Mouse (Mus musculus) CH12.LX (cell line): Measurements from ENCODE around the gene Dkkl1. TPM values are rescaled to one million over a fixed set of nuclear protein-coding genes. Genes with fewer than 3 reads are reported as not detected.

ENCODE experiments used
- DNase-seq: peaks from one replicate; pipeline ENCODE4 v3.0.0-alpha.2; 2013; ENCODE audit errors: extremely low read depth
- H3K27ac ChIP-seq: 2 replicates; pipeline ENCODE4 v1.5.1; 2012; ENCODE audit warnings: low read depth, mild to moderate bottlenecking, control low read depth, moderate library complexity; ENCODE audit not compliant: insufficient read depth
- H3K27me3 ChIP-seq: replicated peaks from 2 replicates; pipeline ENCODE3; 2012; ENCODE audit warnings: inconsistent platforms
- H3K36me3 ChIP-seq, 2 experiments: replicated peaks in 1 of 2; 2 replicates each; pipeline versions ENCODE3 to v1.6.1; 2012; ENCODE audit warnings: inconsistent platforms in 1 of 2, low read length in 1 of 2, mild to moderate bottlenecking in 1 of 2, mixed read lengths in 1 of 2, moderate library complexity in 1 of 2; ENCODE audit not compliant: control insufficient read depth in 1 of 2, insufficient read depth in 1 of 2
- H3K4me1 ChIP-seq, 2 experiments: 2 replicates each; pipeline ENCODE4 v1.6.1; 2012; ENCODE audit warnings: inconsistent platforms in 1 of 2, moderate library complexity in 1 of 2; ENCODE audit not compliant: insufficient read depth in 2 of 2, control insufficient read depth in 1 of 2
- H3K4me2 ChIP-seq: 2 replicates; pipeline ENCODE4 v1.6.1; 2012; ENCODE audit warnings: low read depth, mild to moderate bottlenecking, control low read depth; ENCODE audit not compliant: poor library complexity, insufficient read depth, severe bottlenecking
- H3K4me3 ChIP-seq, 3 experiments: fragments of 150-350 bp in 1 of 3; sonication (generic) in 1 of 3; replicated peaks in 1 of 3; 2 replicates each; pipeline versions ENCODE3 to v1.5.1; 2011 to 2012; ENCODE audit warnings: low read depth in 2 of 3, low read length in 2 of 3, mild to moderate bottlenecking in 2 of 3, moderate library complexity in 2 of 3, control low read depth in 1 of 3, improper control_type of control experiment in 1 of 3, inconsistent platforms in 1 of 3, mixed read lengths in 1 of 3; ENCODE audit not compliant: poor library complexity in 1 of 3
- H3K79me2 ChIP-seq: replicated peaks from 2 replicates; pipeline ENCODE4 v1.6.1; 2012; ENCODE audit warnings: mild to moderate bottlenecking, moderate library complexity; ENCODE audit not compliant: control insufficient read depth, poor library complexity, insufficient read depth, severe bottlenecking; ENCODE audit errors: extremely low read depth
- H3K9ac ChIP-seq: 2 replicates; pipeline ENCODE4 v1.6.1; 2012; ENCODE audit warnings: low read depth, mild to moderate bottlenecking, control low read depth, moderate library complexity; ENCODE audit not compliant: insufficient read depth
- H3K9me3 ChIP-seq: replicated peaks from 2 replicates; pipeline ENCODE3; 2012; ENCODE audit warnings: low read length, inconsistent platforms, mixed read lengths
- CTCF ChIP-seq, 2 experiments: IDR thresholded peaks in 1 of 2; conservative IDR thresholded peaks in 1 of 2; 2 replicates each; pipeline ENCODE4 v1.5.1; 2011 to 2012; ENCODE audit warnings: low read depth in 2 of 2, low read length in 2 of 2, improper control_type of control experiment in 1 of 2, inconsistent platforms in 1 of 2, mild to moderate bottlenecking in 1 of 2, moderate library complexity in 1 of 2
- ELF1 ChIP-seq: IDR thresholded peaks from 2 replicates; pipeline ENCODE4 v1.6.1; 2014; ENCODE audit warnings: low read depth, mild to moderate bottlenecking, inconsistent platforms, low read length, improper control_type of control experiment
- HCFC1 ChIP-seq: IDR thresholded peaks from 2 replicates; pipeline ENCODE4 v1.6.1; 2012; ENCODE audit warnings: low read depth, mild to moderate bottlenecking, inconsistent platforms, low read length, improper control_type of control experiment
- KAT2A ChIP-seq: IDR thresholded peaks from 2 replicates; pipeline ENCODE4 v1.6.1; 2012; ENCODE audit warnings: low read length, improper control_type of control experiment, inconsistent platforms; ENCODE audit not compliant: insufficient replicate concordance
- MAZ ChIP-seq: IDR thresholded peaks from 2 replicates; pipeline ENCODE4 v1.6.1; 2012; ENCODE audit warnings: low read depth, mild to moderate bottlenecking, inconsistent platforms, low read length, improper control_type of control experiment, moderate library complexity
- MXI1 ChIP-seq: IDR thresholded peaks from 2 replicates; pipeline ENCODE4 v1.6.1; 2011; ENCODE audit warnings: mild to moderate bottlenecking, low read depth, low read length, improper control_type of control experiment
- PAX5 ChIP-seq: IDR thresholded peaks from 2 replicates; pipeline ENCODE4 v1.6.1; 2012; ENCODE audit warnings: low read length, inconsistent platforms, mixed read lengths
- POLR2AphosphoS2 ChIP-seq: IDR thresholded peaks from 2 replicates; pipeline ENCODE4 v1.6.1; 2011; ENCODE audit warnings: low read depth, low read length, improper control_type of control experiment
- RAD21 ChIP-seq: IDR thresholded peaks from 2 replicates; pipeline ENCODE4 v1.6.1; 2011; ENCODE audit warnings: low read depth, mild to moderate bottlenecking, low read length, improper control_type of control experiment, moderate library complexity
- RCOR1 ChIP-seq: conservative IDR thresholded peaks from 2 replicates; pipeline ENCODE4 v1.6.1; 2012; ENCODE audit warnings: low read depth, mild to moderate bottlenecking, inconsistent platforms, low read length, improper control_type of control experiment
- TBP ChIP-seq: conservative IDR thresholded peaks from 2 replicates; pipeline ENCODE4 v1.6.1; 2011; ENCODE audit warnings: low read depth, low read length, improper control_type of control experiment
- TCF12 ChIP-seq: IDR thresholded peaks from 2 replicates; pipeline ENCODE4 v1.6.1; 2014; ENCODE audit warnings: low read depth, mild to moderate bottlenecking, inconsistent platforms, low read length, improper control_type of control experiment
- UBTF ChIP-seq: IDR thresholded peaks from 2 replicates; pipeline ENCODE4 v1.6.1; 2012; ENCODE audit warnings: low read depth, mild to moderate bottlenecking, inconsistent platforms, low read length, improper control_type of control experiment, moderate library complexity
- USF1 ChIP-seq: IDR thresholded peaks from 2 replicates; pipeline ENCODE4 v1.6.1; 2014; ENCODE audit warnings: low read depth, mild to moderate bottlenecking, inconsistent platforms, low read length, improper control_type of control experiment
- USF2 ChIP-seq: conservative IDR thresholded peaks from 2 replicates; pipeline ENCODE4 v1.6.1; 2011; ENCODE audit warnings: low read depth, low read length, improper control_type of control experiment
- ZKSCAN1 ChIP-seq: IDR thresholded peaks from 2 replicates; pipeline ENCODE4 v1.6.1; 2012; ENCODE audit warnings: low read depth, inconsistent platforms, low read length, improper control_type of control experiment, borderline replicate concordance
- ZMIZ1 ChIP-seq: IDR thresholded peaks from 2 replicates; pipeline ENCODE4 v1.6.1; 2012; ENCODE audit warnings: low read depth, mild to moderate bottlenecking, inconsistent platforms, low read length, improper control_type of control experiment
- dilution Hi-C: fragments of 300-500 bp; cut with MboI; formaldehyde crosslinking; loops from 2 replicates; pipeline ENCODE4 v1.14.3; 2020; ENCODE audit warnings: low sequenced_read_pairs; ENCODE audit not compliant: extremely low pct_unique_long_range_greater_than_20kb, extremely low pct_ligation_motif_present
- in situ Hi-C: fragments of 300-500 bp; cut with MboI; formaldehyde crosslinking; loops from 3 replicates; pipeline ENCODE4 v1.14.3; 2019; ENCODE audit warnings: low sequenced_read_pairs, low pct_ligation_motif_present, low pct_unique_long_range_greater_than_20kb, mixed read lengths
- polyA plus RNA-seq: library from polyadenylated mRNA; unstranded; fragments of >175 nt; gene quantifications from 2 replicates; pipeline ENCODE4 v1.2.1, GENCODE M21; 2012; ENCODE audit warnings: low read depth; ENCODE audit not compliant: insufficient read length
- total RNA-seq, 2 experiments: library from RNA; depleted of rRNA; stranded (reverse); fragments of 300-350 nt in 1 of 2; fragments of >200 nt in 1 of 2; gene quantifications; 2 replicates each; pipeline ENCODE4 v1.2.3; 2012 to 2014

Dkkl1 gene
- total and polyA plus RNA-seq, 3 experiments: 0.24 to 1.6 (median 0.44) TPM

- no peak for DNase-seq
- Histone ChIP-seq H3K4me2 (no peak overlapping the region), H3K27me3 (peaks cover 89% of the 10 kb centered on the region), H3K9ac (no peak overlapping the region)
- TF ChIP-seq ELF1 (no peak), UBTF (no peak), TCF12 (no peak), USF2 (no peak)
- TF ChIP-seq, all 38 proteins: peak for 0
- peaks cover 0 to 13% of the 10 kb centered on the region in 2 experiments; a peak in 3 of 4 replicates for H3K4me1 ChIP-seq
- in situ Hi-C loops (no loop called here), dilution Hi-C loops (no loop called here)
- no peaks in the 10 kb centered on the region for H3K36me3 ChIP-seq
- no peaks in the 10 kb centered on the region for H3K9me3 ChIP-seq
- no peaks in the 10 kb centered on the region for H3K79me2 ChIP-seq
- H3K4me3 ChIP-seq: no peak overlapping the region
- H3K27ac ChIP-seq: no peak overlapping the region
Observed at GRCm38 (mm10) chr7:45190186-45190585, 21.8 kb downstream of the Dkkl1 start.

GRCm38 (mm10) chr7:45189600-45189999 is 22.3 kb downstream of the Dkkl1 start:
- H3K9me3 ChIP-seq: no peaks in the 10 kb centered on the region
- no peak for DNase-seq
- H3K4me3 ChIP-seq: no peak overlapping the region
- H3K79me2 ChIP-seq: no peaks in the 10 kb centered on the region
- H3K36me3 ChIP-seq: no peaks in the 10 kb centered on the region
- H3K9ac ChIP-seq: no peak overlapping the region
- H3K27me3 ChIP-seq: peaks cover 90% of the 10 kb centered on the region
- H3K27ac ChIP-seq: no peak overlapping the region
- TF ChIP-seq MAZ (no peak), USF1 (no peak), ZMIZ1 (no peak), KAT2A (no peak), POLR2AphosphoS2 (no peak), RAD21 (no peak), MXI1 (no peak), CTCF (conservative IDR thresholded peaks at IDR 0.05 in 1 of 2, IDR thresholded peaks at IDR 0.05 in 1 of 2; ENCODE audit: low read depth in 2 of 2, low read length in 2 of 2) (no peak), RCOR1 (no peak), PAX5 (no peak), HCFC1 (no peak)
- in situ Hi-C loops (no loop called here), dilution Hi-C loops (no loop called here)
- no peak overlapping the region for H3K4me2 ChIP-seq
- H3K4me1 ChIP-seq: peaks cover 0 to 8% of the 10 kb centered on the region in 2 experiments; a peak in 3 of 4 replicates

GRCm38 (mm10) chr7:45185921-45186320 is 26.0 kb downstream of the Dkkl1 start:
- Histone ChIP-seq H3K4me2 (no peak overlapping the region), H3K9ac (no peak overlapping the region), H3K9me3 (no peaks in the 10 kb centered on the region), H3K27ac (no peak overlapping the region), H3K27me3 (peaks cover 96% of the 10 kb centered on the region), H3K4me3 (no peak overlapping the region), H3K4me1 (peaks cover 0 to 10% of the 10 kb centered on the region in 2 experiments; a peak in 3 of 4 replicates), H3K79me2 (no peaks in the 10 kb centered on the region), H3K36me3 (no peaks in the 10 kb centered on the region)
- TF ChIP-seq ZKSCAN1 (no peak), TBP (no peak)
- no peak for DNase-seq
- dilution Hi-C loops (no loop called here), in situ Hi-C loops (no loop called here)
